Mouse (Mus musculus): ENCODE data around the gene Pla2g3.
A peak's percentile ranks its signal among the peaks of the same experiment; 100 is the strongest.

Gene Pla2g3

DNA sequence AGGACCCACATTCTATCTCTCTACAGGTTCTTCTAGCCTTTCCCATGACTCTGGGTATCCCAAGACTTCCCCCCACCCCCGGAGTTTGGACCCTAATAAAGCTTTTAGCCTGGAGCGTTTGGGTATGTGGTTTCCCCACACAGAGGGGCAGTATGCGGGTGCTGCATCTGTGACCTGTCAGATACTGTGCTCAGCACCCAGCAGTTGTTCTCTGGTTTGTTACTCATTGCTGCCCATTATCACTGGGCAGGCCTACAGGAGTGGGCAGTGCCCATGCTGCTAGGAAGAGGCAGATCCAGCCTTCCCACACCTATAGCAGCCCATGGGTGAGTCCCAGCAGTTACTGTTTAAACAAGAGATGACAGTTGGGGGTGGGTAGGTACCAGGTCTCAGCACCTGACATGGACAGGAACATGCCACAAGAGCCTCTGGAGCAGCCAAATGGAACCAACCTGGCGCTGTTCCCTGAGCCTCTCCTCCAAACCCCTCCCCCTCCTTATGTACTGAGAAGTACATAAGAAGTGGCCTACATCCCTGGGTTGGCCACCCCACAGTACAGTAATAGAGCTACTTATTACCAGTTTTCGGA is 48.8 kb downstream of the Pla2g3 start:
- no peak for DNase-seq (ENCODE audit: low read depth, low spot score)

DNA sequence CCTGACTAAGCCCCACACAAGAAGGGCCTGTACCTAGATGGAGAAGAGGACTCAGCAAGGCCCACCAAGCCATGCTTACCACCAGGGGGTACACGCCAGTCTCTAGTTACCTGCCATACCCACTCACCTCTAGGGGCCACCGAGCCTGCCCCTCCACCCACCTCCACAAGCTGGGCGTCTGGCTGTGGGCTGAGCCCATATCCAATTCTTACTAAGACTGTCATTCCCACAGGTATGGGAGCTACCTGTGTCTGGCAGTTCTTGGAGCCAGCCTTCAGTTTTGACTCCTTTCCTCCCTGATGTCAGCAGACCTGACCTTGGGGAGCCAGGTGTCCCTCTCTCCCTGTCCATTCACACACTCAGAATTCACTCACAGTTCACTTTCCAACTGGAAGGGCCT is 49.6 kb downstream of the Pla2g3 start:
- no peak for DNase-seq (ENCODE audit: low read depth, low spot score)

DNA sequence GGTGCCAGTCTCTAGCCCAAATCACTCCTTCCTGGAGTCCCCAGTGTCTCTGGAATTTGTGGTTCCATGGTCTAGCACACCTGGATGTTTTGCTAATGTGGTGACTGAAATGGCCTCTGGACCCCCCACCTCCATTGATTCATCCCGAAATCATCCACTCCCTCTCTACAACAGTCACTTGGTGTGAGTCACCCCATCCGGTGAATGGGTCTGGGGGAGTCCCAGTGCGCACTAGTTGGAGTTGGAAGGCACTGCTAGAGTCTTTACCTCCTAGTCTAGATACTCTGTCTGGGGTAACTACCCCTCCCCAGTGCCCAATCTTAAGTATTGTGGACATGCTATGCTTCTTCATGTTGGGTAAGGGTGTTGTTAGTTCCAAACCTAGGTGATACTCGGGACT is 50.3 kb downstream of the Pla2g3 start:
- DNase-seq (ENCODE audit: low read depth, low spot score): no peak

DNA sequence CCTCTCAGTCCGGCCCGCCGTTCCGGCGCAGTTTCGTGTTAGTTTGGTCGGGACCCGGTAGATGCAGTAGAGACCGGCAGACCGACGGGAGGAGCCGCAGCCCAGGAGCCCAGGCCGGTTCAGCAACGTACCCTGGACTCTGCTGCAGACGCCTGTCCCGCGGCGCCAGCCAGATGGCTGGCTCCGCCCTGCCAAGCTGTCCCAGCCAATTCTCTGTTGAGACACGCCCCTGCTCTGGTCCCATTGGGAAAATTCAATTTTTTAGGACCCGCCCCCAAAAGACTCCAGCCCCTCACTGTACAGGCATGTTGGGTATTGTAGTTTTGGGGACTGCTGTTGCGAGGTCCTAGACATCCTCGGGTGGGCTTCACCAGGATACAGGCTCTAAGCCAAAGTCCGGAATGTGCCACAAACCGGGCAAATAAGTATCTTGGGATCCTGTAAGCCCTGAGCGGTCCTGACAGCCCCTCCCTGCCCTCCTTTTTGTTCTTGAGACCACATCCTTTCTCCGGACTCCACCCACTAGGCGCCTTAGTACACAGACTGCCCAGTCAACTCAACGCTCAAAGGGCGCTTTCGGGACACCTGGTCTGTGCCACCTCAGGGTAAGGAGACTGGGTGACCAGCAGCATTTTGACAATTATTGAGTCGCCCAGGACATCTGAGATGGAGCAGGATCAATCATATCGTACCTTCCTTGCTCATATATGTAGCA is 51.2 kb downstream of the Pla2g3 start:
- peak; percentile 87 for DNase-seq (ENCODE audit: low read depth, low spot score)

DNA sequence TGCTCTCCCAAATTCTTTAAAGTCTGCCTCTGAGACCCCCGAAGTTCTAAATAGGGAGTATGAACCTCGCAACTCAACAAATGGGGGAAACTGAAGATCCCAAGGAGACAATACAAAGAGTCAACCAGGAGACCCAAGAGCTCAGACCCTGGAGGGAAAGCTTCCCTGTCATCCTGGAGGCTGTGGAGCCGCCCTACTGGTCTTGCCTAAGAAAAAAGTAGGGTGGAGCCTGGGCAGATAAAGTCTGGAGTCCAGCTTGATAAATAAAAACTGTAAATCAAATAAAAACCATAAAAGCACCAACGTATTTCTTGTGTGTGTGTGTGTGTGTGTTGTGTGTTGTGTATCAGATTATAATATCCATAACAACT is 51.7 kb downstream of the Pla2g3 start:
- DNase-seq (ENCODE audit: low read depth, low spot score): no peak

DNA sequence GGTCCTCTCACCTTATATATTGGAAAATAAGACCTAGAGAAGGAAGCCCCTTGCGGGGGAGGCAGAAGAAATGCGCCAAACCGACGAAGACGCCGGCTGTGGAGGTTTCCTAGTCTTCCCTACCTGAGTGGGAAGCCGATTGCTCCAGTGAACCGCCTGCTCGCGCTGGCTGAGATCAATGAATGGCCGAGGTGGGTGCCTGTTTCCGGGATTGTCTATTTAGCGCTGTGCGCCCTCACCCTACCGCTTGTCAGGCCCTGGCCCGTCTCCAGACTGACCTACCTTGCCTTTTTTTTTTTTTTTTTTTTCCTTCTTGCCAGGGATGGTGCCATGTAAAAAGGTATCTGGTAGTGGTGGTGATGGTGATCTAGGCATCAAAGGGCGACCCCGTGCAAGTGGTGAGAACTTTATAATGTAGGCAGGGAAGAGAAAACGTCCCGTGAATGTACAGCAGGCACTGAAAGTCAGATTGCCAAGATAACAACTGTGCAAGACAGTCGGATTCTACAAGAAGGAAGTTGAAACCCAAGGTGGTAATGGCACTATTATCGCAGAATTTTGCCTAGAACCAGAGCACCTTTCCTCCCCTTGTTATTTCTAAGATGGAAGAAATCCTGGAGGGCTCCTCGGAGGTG is 52.5 kb downstream of the Pla2g3 start, which contains the start of gene Smtn:
Gene Smtn, minus strand, starts transcription at position 162 of the 635 bp plus-strand sequence.
- no peak for DNase-seq (ENCODE audit: low read depth, low spot score)

DNA sequence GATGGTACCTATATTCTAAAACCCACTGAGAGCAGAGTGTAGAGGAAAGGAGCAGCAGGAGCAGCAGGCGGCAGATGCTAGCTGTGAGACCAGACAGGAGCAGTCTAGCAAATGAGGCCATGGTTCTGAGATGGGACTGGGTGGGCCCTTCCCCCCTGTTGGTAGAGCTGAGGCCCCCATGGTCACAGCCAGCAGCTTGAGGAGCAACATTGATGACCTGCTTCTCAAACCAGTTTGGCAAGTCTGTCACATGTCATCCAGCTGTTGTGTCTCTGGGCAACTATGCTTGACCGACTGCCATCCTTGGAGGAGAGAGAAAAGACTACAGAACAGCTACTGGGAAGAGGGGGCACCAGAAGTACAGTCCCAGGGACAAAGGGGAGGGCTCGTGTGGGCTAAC is 53.8 kb downstream of the Pla2g3 start:
- DNase-seq (ENCODE audit: low read depth, low spot score): no peak

DNA sequence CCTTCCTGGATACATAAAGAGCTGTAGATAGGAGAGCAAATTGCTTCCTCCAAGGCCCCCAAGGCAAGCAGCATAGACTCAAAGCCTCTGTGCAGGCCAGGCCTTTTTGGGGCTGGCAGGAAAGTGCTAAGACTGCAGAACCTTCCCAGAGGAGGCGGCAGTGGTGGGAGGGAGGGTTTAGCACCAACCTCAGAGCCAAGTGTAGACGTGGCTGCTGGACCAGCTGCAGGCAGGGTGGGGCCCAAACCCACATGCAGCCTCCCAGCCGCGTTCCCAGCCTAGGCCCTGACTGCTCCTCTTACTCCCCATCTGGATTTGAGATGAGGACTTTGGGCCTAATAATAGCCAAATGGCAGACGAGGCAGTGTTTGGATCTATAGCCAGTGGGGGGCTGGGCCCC is 54.9 kb downstream of the Pla2g3 start:
- DNase-seq (ENCODE audit: low read depth, low spot score): peak; percentile 48

DNA sequence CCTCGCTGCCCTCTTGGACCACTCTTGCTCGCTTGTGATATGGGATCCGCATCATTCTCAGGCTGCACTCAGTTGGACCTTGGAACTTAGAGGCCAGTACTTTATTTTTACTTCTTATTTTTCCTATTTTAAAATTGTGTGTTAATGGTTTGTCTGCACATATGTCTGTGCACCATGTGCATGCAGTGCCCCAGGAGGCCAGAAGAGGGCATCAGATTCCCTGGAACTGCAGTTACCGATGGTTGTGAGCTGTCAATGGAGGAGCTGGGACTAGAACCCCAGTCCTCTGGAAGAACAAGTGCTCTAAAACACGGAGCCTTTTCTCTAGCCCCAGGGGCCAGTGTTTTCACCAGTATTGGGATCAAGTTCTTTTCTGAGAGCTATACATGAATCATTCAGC is 56.3 kb downstream of the Pla2g3 start:
- DNase-seq (ENCODE audit: low read depth, low spot score): no peak

DNA sequence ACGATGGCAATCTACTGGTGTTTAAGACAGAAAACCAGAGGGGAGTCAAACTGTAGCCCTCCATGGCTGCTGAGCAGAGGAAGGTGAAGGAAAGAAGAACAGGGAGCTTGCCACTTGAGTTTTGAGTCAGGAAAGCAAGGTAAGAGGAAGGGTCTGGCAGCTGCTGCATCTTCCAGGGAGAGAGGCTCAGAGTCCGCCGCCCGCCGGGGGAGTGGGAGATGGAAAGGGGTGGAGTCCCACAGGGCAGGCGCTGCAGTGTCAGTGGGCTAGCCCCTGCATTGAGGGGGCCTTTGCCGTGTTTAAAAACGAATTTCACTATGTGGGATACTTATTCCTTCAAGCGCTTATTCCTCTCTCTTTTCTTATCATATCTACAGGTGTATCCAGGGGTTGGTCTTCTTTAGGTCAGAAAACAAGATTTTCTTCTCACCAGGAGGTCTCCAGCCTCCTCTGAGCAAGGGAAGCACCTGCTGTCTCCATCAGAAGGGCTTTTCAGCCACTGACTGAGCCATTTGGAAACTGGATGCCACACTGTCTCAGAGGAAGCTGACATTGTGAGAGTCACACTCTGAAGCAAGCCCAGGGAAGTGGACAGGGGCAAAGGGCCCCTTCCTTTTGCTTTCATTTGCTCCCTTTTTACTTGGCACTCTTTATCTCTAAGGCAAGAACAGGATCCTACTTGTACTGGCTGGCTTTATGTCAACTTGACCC is 57.6 kb downstream of the Pla2g3 start:
- no peak for DNase-seq (ENCODE audit: low read depth, low spot score)

DNA sequence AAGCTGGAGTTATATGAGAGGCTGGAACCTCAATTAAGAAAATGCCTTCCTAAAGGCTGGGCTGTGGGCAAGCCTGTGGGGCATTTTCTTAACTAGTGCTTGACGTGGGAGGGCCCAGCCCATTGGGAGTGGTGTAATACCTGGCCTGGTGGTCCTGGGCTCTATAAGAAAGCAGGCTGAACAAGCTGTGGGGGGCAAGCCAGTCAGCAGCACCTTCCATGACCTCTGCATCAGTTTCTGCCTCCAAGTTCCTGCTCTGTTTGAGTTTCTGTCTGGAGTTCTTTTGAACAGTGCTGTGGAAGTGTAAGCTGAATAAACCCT is 58.1 kb downstream of the Pla2g3 start:
- no peak for DNase-seq (ENCODE audit: low read depth, low spot score)

DNA sequence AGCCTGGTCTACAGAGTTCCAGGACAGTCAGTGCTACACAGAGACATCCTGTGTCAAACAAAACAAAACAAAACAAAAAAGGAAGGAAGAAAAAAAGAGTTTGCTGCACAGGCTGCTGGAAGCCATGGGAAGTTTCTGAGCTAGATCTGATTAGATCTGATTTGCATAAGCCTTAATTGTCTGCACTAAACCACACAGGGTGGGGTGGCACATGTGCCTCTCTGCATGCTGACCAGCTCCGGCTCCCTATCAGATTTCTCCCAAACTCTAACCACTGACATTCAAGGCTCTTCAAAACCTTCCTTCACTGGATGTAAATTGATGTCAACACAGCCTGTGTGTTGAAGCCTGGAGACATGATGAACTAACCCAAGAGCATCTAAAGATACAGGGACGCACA is 59.0 kb downstream of the Pla2g3 start:
- no peak for DNase-seq (ENCODE audit: low read depth, low spot score)

DNA sequence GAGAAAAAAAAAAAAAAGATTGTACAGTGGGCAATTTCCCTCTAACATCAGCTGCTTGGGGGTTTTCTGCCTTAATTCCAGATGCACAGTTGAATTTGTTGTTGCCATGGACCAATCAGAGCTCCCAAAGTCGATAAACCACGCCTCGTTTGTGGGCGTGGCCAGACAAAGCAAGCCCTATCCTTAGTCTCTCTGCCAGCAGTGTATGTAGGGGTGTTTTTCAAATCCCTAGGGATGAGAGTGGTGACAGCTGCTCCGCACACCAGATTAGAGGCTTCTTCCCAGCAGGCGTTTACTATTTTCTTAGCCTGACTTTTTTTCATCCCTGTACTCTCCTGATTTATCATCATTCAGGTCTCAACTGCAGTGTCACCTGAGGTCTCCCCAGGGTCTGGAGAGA is 59.9 kb downstream of the Pla2g3 start:
- DNase-seq (ENCODE audit: low read depth, low spot score): no peak

DNA sequence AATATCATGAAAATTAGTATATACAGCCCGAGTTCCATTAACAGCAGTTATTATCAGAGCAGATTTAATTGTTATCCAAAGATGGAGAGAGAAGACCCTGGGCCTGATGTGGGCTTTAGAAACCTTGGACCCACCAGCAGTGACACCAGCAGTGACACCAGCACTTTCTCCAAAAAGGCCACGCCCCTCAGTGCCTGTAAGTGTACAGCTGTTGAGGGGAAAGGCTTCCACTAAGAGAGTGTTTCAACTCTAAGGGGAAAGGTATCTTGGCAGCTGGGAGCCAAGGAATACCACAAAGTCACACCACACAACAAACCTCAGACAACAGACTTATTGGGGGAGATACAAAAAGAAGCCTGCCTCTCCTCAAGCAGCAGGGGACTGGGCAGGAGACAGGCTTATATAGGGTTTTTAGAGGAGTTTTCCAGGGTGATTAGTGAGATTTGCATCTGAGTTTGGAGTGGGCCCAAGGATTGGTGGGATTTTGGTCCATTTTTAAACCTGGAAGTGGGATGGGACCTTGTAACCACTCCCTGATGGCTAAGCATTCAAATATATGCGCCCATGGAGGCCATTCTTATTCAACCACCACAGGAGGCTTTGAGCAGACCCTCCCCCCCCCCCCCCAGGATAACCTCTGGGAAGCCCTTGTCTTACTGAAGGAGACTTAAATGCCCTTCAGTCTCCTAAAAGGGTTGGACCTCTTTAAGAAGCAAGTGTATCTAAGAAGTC is 60.6 kb downstream of the Pla2g3 start:
- no peak for DNase-seq (ENCODE audit: low read depth, low spot score)

Measured in telencephalon, adult 2 months (tissue).